Mouse (Mus musculus) lung, adult 2 months (tissue): ENCODE data around the gene Cep72. TPM values are rescaled to one million over a fixed set of nuclear protein-coding genes. Genes with fewer than 3 reads are reported as not detected.

Source experiments
- DNase-seq: peaks from one replicate; pipeline ENCODE4 v3.0.0; 2022
- H3K4me1 ChIP-seq: fragments of 200-500 bp; 2 replicates; pipeline ENCODE4 v1.6.1; 2011; ENCODE audit warnings: low read length; ENCODE audit not compliant: control insufficient read depth, insufficient read depth
- H3K4me3 ChIP-seq: fragments of 200-500 bp; replicated peaks from 2 replicates; pipeline ENCODE3; 2011; ENCODE audit warnings: low read depth, mild to moderate bottlenecking, control low read depth, low read length; ENCODE audit errors: extremely low read depth
- CTCF ChIP-seq: fragments of 200-500 bp; IDR thresholded peaks from 2 replicates; pipeline ENCODE4 v1.5.1; 2011; ENCODE audit warnings: mild to moderate bottlenecking, low read length, control low read depth; ENCODE audit not compliant: insufficient read depth
- POLR2A ChIP-seq: fragments of 200-500 bp; IDR thresholded peaks from 2 replicates; pipeline ENCODE4 v1.6.1; 2011; ENCODE audit warnings: low read depth, mild to moderate bottlenecking, control low read depth, low read length, borderline replicate concordance; ENCODE audit errors: extremely low read depth
- WGBS: fragments of 180-500 bp; shearing (Covaris S2); methylation state at CpG from one replicate; pipeline ENCODE4 v1.1.7; 2018; 5-methylcytosine and 5-hydroxymethylcytosine counted together
- polyA plus RNA-seq: library from polyadenylated mRNA; depleted of rRNA; stranded (reverse); fragments of >200 nt; gene quantifications from 2 replicates; pipeline ENCODE4 v1.2.3, GENCODE M21; 2012; rRNA removed

Cep72 gene
- polyA plus RNA-seq, 1 experiment = 1.3 TPM

DNA sequence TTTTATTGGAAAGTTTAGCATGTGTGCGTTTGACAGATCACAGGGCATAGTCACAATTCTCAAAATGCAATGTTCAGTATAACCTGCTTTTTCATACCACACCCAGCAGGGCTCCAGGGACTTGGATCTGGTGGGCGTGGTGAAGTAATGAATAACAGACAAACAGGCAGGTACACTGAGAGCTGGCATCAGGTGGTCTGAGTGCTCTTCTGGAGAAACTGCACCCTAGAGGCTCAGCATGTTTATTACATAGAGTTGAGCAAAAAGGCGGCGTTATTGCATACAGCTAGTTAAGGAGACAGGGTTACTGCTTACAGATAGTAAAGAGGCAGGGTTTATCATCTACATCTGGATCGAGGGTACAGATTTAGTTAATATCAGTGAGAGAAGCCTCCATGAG, 71.8 kb downstream of the Cep72 start:
- 73% methylated on average over 5 of the region's 5 CpGs for WGBS
- no peak for DNase-seq
- Histone ChIP-seq H3K4me3 (no peak overlapping the region), H3K4me1 (no peaks in the 10 kb centered on the region)
- TF ChIP-seq POLR2A = no peak
- no peak for TF ChIP-seq CTCF

Other genes starting within 250 kb of the Cep72 start
- gene Nkd2, start 214.7 kb downstream of the Cep72 start, polyA plus RNA-seq = 12.1 and 14.2 TPM in 2 replicates
- gene Trip13, start 124.5 kb downstream of the Cep72 start, polyA plus RNA-seq = 0.26 and 0.34 TPM in 2 replicates
- gene Brd9, start 124.5 kb downstream of the Cep72 start, polyA plus RNA-seq = 24.3 and 36.3 TPM in 2 replicates
- gene Zdhhc11, start 98.4 kb downstream of the Cep72 start, polyA plus RNA-seq = not detected in 2 replicates
- 13.2 and 13.4 TPM in 2 replicates for gene Tppp, start 52.9 kb downstream of the Cep72 start, polyA plus RNA-seq
- gene Slc9a3, start 59.2 kb upstream of the Cep72 start, polyA plus RNA-seq = 0.34 and 0.96 TPM in 2 replicates
- gene Exoc3, start 146.4 kb upstream of the Cep72 start, polyA plus RNA-seq = 22.5 and 30.2 TPM in 2 replicates
- 0.34 and 0.40 TPM in 2 replicates for gene Ahrr, start 230.0 kb upstream of the Cep72 start, polyA plus RNA-seq